Mouse (Mus musculus) stomach, postnatal 0 days (tissue): ENCODE measurements around the gene Caln1.

Experiments
- CTCF ChIP-seq: IDR thresholded peaks from 2 replicates; pipeline ENCODE4 v1.5.1; 2016; ENCODE audit warnings: antibody characterized with exemption, low read depth, mild to moderate bottlenecking, moderate library complexity
- EP300 ChIP-seq: optimal IDR thresholded peaks from 2 replicates; pipeline ENCODE3; 2016; ENCODE audit warnings: antibody characterized with exemption

DNA sequence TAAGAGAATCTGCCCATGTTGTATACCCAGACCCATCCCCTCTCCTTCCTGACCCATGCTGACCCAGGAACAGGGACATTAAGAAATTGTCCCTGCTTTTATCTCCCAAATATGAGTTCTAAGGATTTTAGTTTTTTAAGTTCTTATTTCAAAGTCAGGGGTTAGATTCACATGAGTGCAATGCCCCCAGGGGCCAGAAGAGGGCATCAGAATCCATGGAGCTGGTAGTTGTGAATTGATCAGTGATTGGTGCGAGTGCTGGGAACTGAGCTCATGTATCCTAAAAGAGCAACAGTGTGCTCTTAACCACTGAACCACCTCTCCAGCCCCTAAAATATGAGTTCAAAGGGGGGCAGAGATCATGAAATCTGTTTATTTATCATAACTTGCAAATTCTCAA lies 500.6 kb downstream of the Caln1 start:
- TF ChIP-seq CTCF: peak; percentile 57
- TF ChIP-seq EP300: no peak
